Comparison of ENCODE assay signal across 7 mouse cellular contexts in genomic region chr1:135766592-135767306, GRCm38 (mm10). TPM values are rescaled to one million over a fixed set of nuclear protein-coding genes. Genes with fewer than 3 reads are reported as not detected.
DNase-seq lines count a peak whose midpoint lies in the region; ATAC-seq lines count a peak whose summit lies in the region.

No protein-coding gene starts in this region.

- peak; percentile 28; the same call in 1 of the 2 replicates for ATAC-seq in forebrain, embryonic 13.5 days
- ATAC-seq in liver, embryonic 11.5 days (replicated peaks; ENCODE audit: low FRiP score) = no peak
- 0 out of 2 replicates have a peak, but pooled peaks have one; percentile 1 for ATAC-seq in stomach, embryonic 15.5 days (ENCODE audit: insufficient read depth, low FRiP score, low read depth)

- no peaks in the 10 kb centered on the region for H3K36me3 ChIP-seq in forebrain, embryonic 13.5 days (ENCODE audit: poor library complexity, severe bottlenecking)
- no peaks in the 10 kb centered on the region for H3K36me3 ChIP-seq in liver, embryonic 11.5 days (ENCODE audit: control insufficient read depth, insufficient read depth, low read length)
- H3K36me3 ChIP-seq in stomach, embryonic 15.5 days = peaks cover 3% of the 10 kb centered on the region; the same call in 1 of the 2 replicates

- H3K27ac ChIP-seq in forebrain, embryonic 13.5 days = peak overlapping the region; percentile 51
- H3K27ac ChIP-seq in liver, embryonic 11.5 days (ENCODE audit: low read depth, low read length) = peak overlapping the region; percentile 66; the same call in 1 of the 2 replicates
- H3K27ac ChIP-seq in stomach, embryonic 15.5 days = peak overlapping the region; percentile 94

- peak overlapping the region; percentile 96 for H3K4me2 ChIP-seq in forebrain, embryonic 13.5 days
- H3K4me2 ChIP-seq in liver, embryonic 11.5 days = peak overlapping the region; percentile 98
- H3K4me2 ChIP-seq in stomach, embryonic 15.5 days = peak overlapping the region; percentile 90

- H3K9me3 ChIP-seq in forebrain, embryonic 13.5 days (replicated peaks) = no peaks in the 10 kb centered on the region
- H3K9me3 ChIP-seq in liver, embryonic 11.5 days (ENCODE audit: control insufficient read depth, low read length) = no peaks in the 10 kb centered on the region
- no peaks in the 10 kb centered on the region for H3K9me3 ChIP-seq in stomach, embryonic 15.5 days

- peak overlapping the region; percentile 86 for H3K9ac ChIP-seq in forebrain, embryonic 13.5 days
- peak overlapping the region; percentile 76 for H3K9ac ChIP-seq in liver, embryonic 11.5 days (ENCODE audit: low read depth, low read length)
- peak overlapping the region; percentile 80 for H3K9ac ChIP-seq in stomach, embryonic 15.5 days

- 29% methylated on average over 30 of the region's 30 CpGs for WGBS in forebrain, embryonic 13.5 days
- 30% methylated on average over 30 of the region's 30 CpGs for WGBS in liver, embryonic 11.5 days
- WGBS in stomach, embryonic 15.5 days = 13% methylated on average over 30 of the region's 30 CpGs

- H3K4me1 ChIP-seq in forebrain, embryonic 13.5 days = peaks cover 20% of the 10 kb centered on the region
- H3K4me1 ChIP-seq in liver, embryonic 11.5 days (replicated peaks; ENCODE audit: control insufficient read depth, insufficient read depth, low read length) = peaks cover 16% of the 10 kb centered on the region
- peaks cover 42% of the 10 kb centered on the region for H3K4me1 ChIP-seq in stomach, embryonic 15.5 days

- peaks cover 9% of the 10 kb centered on the region for H3K27me3 ChIP-seq in forebrain, embryonic 13.5 days
- H3K27me3 ChIP-seq in liver, embryonic 11.5 days (replicated peaks; ENCODE audit: control insufficient read depth, insufficient read depth, low read length) = peaks cover 26% of the 10 kb centered on the region
- no peaks in the 10 kb centered on the region for H3K27me3 ChIP-seq in stomach, embryonic 15.5 days (replicated peaks)

- H3K4me3 ChIP-seq in forebrain, embryonic 13.5 days = peak overlapping the region; percentile 62
- H3K4me3 ChIP-seq in liver, embryonic 11.5 days (ENCODE audit: low read depth, low read length) = peak overlapping the region; percentile 68
- H3K4me3 ChIP-seq in stomach, embryonic 15.5 days (replicated peaks) = peak overlapping the region; percentile 79

- peak; percentile 19 for DNase-seq in right cerebral cortex, postnatal 4 days
- DNase-seq in right cerebral cortex, postnatal 14 days = no peak
- DNase-seq in liver, embryonic 11.5 days (ENCODE audit: low spot score) = no peak
- no peak for DNase-seq in right cerebral cortex, postnatal 10 days (ENCODE audit: low spot score in 2 of 2)
- no peak for DNase-seq in retina, embryonic 14.5 days (ENCODE audit: low spot score)

RNA-seq across cellular contexts. Expression of gene Phlda3, which starts 0.8 kb away (rescaled TPM):
- 12.1 TPM in 2 replicates for polyA plus RNA-seq in forebrain, embryonic 13.5 days (2015; fragmentation: Nextera tagmentation; extraction: Ambion mirVana)
- 22.5 and 22.8 TPM in 2 replicates for polyA plus RNA-seq in liver, embryonic 11.5 days (2014; fragmentation: Nextera tagmentation; extraction: Ambion mirVana)
- polyA plus RNA-seq in stomach, embryonic 15.5 days (2015; fragmentation: Nextera tagmentation; extraction: Ambion mirVana) = 79.8 and 95.3 TPM in 2 replicates

RNA-seq across cellular contexts. Expression of gene Tnni1, which starts 12.5 kb away (rescaled TPM):
- polyA plus RNA-seq in forebrain, embryonic 13.5 days (2015; fragmentation: Nextera tagmentation; extraction: Ambion mirVana) = 0.37 and 1.1 TPM in 2 replicates
- polyA plus RNA-seq in liver, embryonic 11.5 days (2014; fragmentation: Nextera tagmentation; extraction: Ambion mirVana) = 42.1 and 58.2 TPM in 2 replicates
- 8.8 and 15.3 TPM in 2 replicates for polyA plus RNA-seq in stomach, embryonic 15.5 days (2015; fragmentation: Nextera tagmentation; extraction: Ambion mirVana)

RNA-seq across cellular contexts. Expression of gene Csrp1, which starts 46.9 kb away (rescaled TPM):
- 19.8 and 21.7 TPM in 2 replicates for polyA plus RNA-seq in forebrain, embryonic 13.5 days (2015; fragmentation: Nextera tagmentation; extraction: Ambion mirVana)
- polyA plus RNA-seq in liver, embryonic 11.5 days (2014; fragmentation: Nextera tagmentation; extraction: Ambion mirVana) = 65.6 and 71.8 TPM in 2 replicates
- 225 and 236 TPM in 2 replicates for polyA plus RNA-seq in stomach, embryonic 15.5 days (2015; fragmentation: Nextera tagmentation; extraction: Ambion mirVana)

RNA-seq across cellular contexts. Expression of gene Lad1, which starts 51.6 kb away (rescaled TPM):
- 0.11 and 0.36 TPM in 2 replicates for polyA plus RNA-seq in forebrain, embryonic 13.5 days (2015; fragmentation: Nextera tagmentation; extraction: Ambion mirVana)
- polyA plus RNA-seq in liver, embryonic 11.5 days (2014; fragmentation: Nextera tagmentation; extraction: Ambion mirVana) = 0.99 and 1.7 TPM in 2 replicates
- 95.0 and 97.1 TPM in 2 replicates for polyA plus RNA-seq in stomach, embryonic 15.5 days (2015; fragmentation: Nextera tagmentation; extraction: Ambion mirVana)
